Mouse (Mus musculus) intestine, embryonic 15.5 days (tissue): ENCODE data around the gene Lpar2. TPM values are rescaled to one million over a fixed set of nuclear protein-coding genes. Genes with fewer than 3 reads are reported as not detected.
A peak's percentile ranks its signal among the peaks of the same experiment; 100 is the strongest.

Experiments
- ATAC-seq: fragments of 200-750 bp; cut with Nextera tagmentation; 2 replicates; pipeline ENCODE4 v1.8.0; 2017; ENCODE audit warnings: moderate TSS enrichment, moderate library complexity
- H3K27ac ChIP-seq: fragments of 300-500 bp; sonication (generic); 2 replicates; pipeline ENCODE4 v1.5.1; 2015; ENCODE audit warnings: mild to moderate bottlenecking, inconsistent platforms
- H3K27me3 ChIP-seq: fragments of 300-500 bp; sonication (generic); replicated peaks from 2 replicates; pipeline ENCODE4 v1.6.1; 2015; ENCODE audit warnings: inconsistent platforms
- H3K36me3 ChIP-seq: fragments of 300-500 bp; sonication (generic); 2 replicates; pipeline ENCODE4 v1.6.1; 2015; ENCODE audit warnings: inconsistent platforms
- H3K4me1 ChIP-seq: fragments of 300-500 bp; sonication (generic); replicated peaks from 2 replicates; pipeline ENCODE4 v1.6.1; 2015; ENCODE audit warnings: inconsistent platforms
- H3K4me2 ChIP-seq: fragments of 300-500 bp; sonication (generic); replicated peaks from 2 replicates; pipeline ENCODE4 v1.6.1; 2015; ENCODE audit warnings: mild to moderate bottlenecking, inconsistent platforms
- H3K4me3 ChIP-seq: fragments of 300-500 bp; sonication (generic); replicated peaks from 2 replicates; pipeline ENCODE4 v1.5.1; 2015; ENCODE audit warnings: inconsistent platforms
- H3K9ac ChIP-seq: fragments of 300-500 bp; sonication (generic); 2 replicates; pipeline ENCODE4 v1.6.1; 2015; ENCODE audit warnings: inconsistent platforms
- H3K9me3 ChIP-seq: fragments of 300-500 bp; sonication (generic); 2 replicates; pipeline ENCODE4 v1.6.1; 2016; ENCODE audit warnings: inconsistent platforms
- WGBS: fragments of 180-500 bp; shearing (Covaris S2); methylation state at CpG from one replicate; pipeline ENCODE4 v1.1.7; 2015; 5-methylcytosine and 5-hydroxymethylcytosine counted together
- polyA plus RNA-seq: library from polyadenylated mRNA; unstranded; fragments of >200 nt; fragmentation: Nextera tagmentation; extraction: Ambion mirVana; gene quantifications from 2 replicates; pipeline ENCODE4 v1.2.1, GENCODE M21; 2015

Lpar2 gene
- polyA plus RNA-seq, 1 experiment from 2014 or later = 0.41 TPM

- no peak overlapping the region for H3K27ac ChIP-seq
- H3K4me3 ChIP-seq = no peak overlapping the region
- ATAC-seq = no peak
- peaks cover 22% of the 10 kb centered on the region for H3K4me1 ChIP-seq
- H3K27me3 ChIP-seq = no peaks in the 10 kb centered on the region
- H3K36me3 ChIP-seq = peaks cover 57% of the 10 kb centered on the region
- 96% methylated on average over 6 of the region's 6 CpGs for WGBS
- no peak overlapping the region for H3K4me2 ChIP-seq
- no peaks in the 10 kb centered on the region for H3K9me3 ChIP-seq
- H3K9ac ChIP-seq = no peak overlapping the region
Measured at GRCm38 (mm10) chr8:69794901-69795300, 27.3 kb upstream of the Lpar2 start.

GRCm38 (mm10) chr8:69796721-69797345 lies 25.4 kb upstream of the Lpar2 start:
- H3K4me2 ChIP-seq = no peak overlapping the region
- H3K36me3 ChIP-seq = peaks cover 73% of the 10 kb centered on the region
- no peak overlapping the region for H3K27ac ChIP-seq
- no peak for ATAC-seq
- no peak overlapping the region for H3K4me3 ChIP-seq
- 93% methylated on average over 16 of the region's 16 CpGs for WGBS
- peaks cover 19% of the 10 kb centered on the region for H3K4me1 ChIP-seq
- no peak overlapping the region for H3K9ac ChIP-seq
- H3K27me3 ChIP-seq = no peaks in the 10 kb centered on the region
- H3K9me3 ChIP-seq = no peaks in the 10 kb centered on the region

GRCm38 (mm10) chr8:69797661-69798060 lies 24.6 kb upstream of the Lpar2 start:
- H3K36me3 ChIP-seq = peaks cover 81% of the 10 kb centered on the region
- WGBS = 92% methylated on average over 10 of the region's 10 CpGs
- H3K27ac ChIP-seq = no peak overlapping the region
- H3K4me2 ChIP-seq = no peak overlapping the region
- no peak overlapping the region for H3K9ac ChIP-seq
- no peak overlapping the region for H3K4me3 ChIP-seq
- no peaks in the 10 kb centered on the region for H3K27me3 ChIP-seq
- no peaks in the 10 kb centered on the region for H3K9me3 ChIP-seq
- peaks cover 10% of the 10 kb centered on the region for H3K4me1 ChIP-seq
- no peak for ATAC-seq

GRCm38 (mm10) chr8:69799261-69799660 lies 23.0 kb upstream of the Lpar2 start:
- Histone ChIP-seq H3K27ac (no peak overlapping the region), H3K4me1 (no peaks in the 10 kb centered on the region), H3K4me2 (no peak overlapping the region), H3K36me3 (peaks cover 82% of the 10 kb centered on the region), H3K4me3 (no peak overlapping the region), H3K27me3 (no peaks in the 10 kb centered on the region), H3K9me3 (no peaks in the 10 kb centered on the region), H3K9ac (no peak overlapping the region)
- no peak for ATAC-seq
- WGBS = 91% methylated on average over 8 of the region's 8 CpGs

- H3K9me3 ChIP-seq = no peaks in the 10 kb centered on the region
- H3K4me1 ChIP-seq = no peaks in the 10 kb centered on the region
- peaks cover 76% of the 10 kb centered on the region for H3K36me3 ChIP-seq
- no peaks in the 10 kb centered on the region for H3K27me3 ChIP-seq
- H3K27ac ChIP-seq = no peak overlapping the region
- no peak overlapping the region for H3K4me2 ChIP-seq
- no peak for ATAC-seq
- 91% methylated on average over 5 of the region's 5 CpGs for WGBS
- H3K4me3 ChIP-seq = no peak overlapping the region
- H3K9ac ChIP-seq = no peak overlapping the region
Measured at GRCm38 (mm10) chr8:69799946-69800345, 22.3 kb upstream of the Lpar2 start.

GRCm38 (mm10) chr8:69801796-69802195 lies 20.4 kb upstream of the Lpar2 start:
- no peak overlapping the region for H3K9ac ChIP-seq
- no peak for ATAC-seq
- 95% methylated on average over 4 of the region's 4 CpGs for WGBS
- H3K27me3 ChIP-seq = no peaks in the 10 kb centered on the region
- no peaks in the 10 kb centered on the region for H3K4me1 ChIP-seq
- H3K9me3 ChIP-seq = no peaks in the 10 kb centered on the region
- no peak overlapping the region for H3K27ac ChIP-seq
- peaks cover 78% of the 10 kb centered on the region for H3K36me3 ChIP-seq
- no peak overlapping the region for H3K4me2 ChIP-seq
- no peak overlapping the region for H3K4me3 ChIP-seq

GRCm38 (mm10) chr8:69802216-69802615 lies 20.0 kb upstream of the Lpar2 start:
- Histone ChIP-seq H3K4me3 (no peak overlapping the region), H3K9me3 (no peaks in the 10 kb centered on the region), H3K9ac (no peak overlapping the region), H3K4me1 (no peaks in the 10 kb centered on the region), H3K4me2 (no peak overlapping the region), H3K27ac (no peak overlapping the region), H3K27me3 (no peaks in the 10 kb centered on the region), H3K36me3 (peaks cover 77% of the 10 kb centered on the region)
- no peak for ATAC-seq

GRCm38 (mm10) chr8:69803366-69803765 lies 18.9 kb upstream of the Lpar2 start:
- ATAC-seq = no peak
- Histone ChIP-seq H3K4me2 (no peak overlapping the region), H3K4me1 (no peaks in the 10 kb centered on the region; the same call in 1 of the 2 replicates), H3K4me3 (no peak overlapping the region), H3K9me3 (no peaks in the 10 kb centered on the region), H3K9ac (no peak overlapping the region), H3K27me3 (no peaks in the 10 kb centered on the region), H3K36me3 (peaks cover 73% of the 10 kb centered on the region), H3K27ac (no peak overlapping the region)
- 88% methylated on average over 7 of the region's 7 CpGs for WGBS

GRCm38 (mm10) chr8:69804537-69804936 lies 17.7 kb upstream of the Lpar2 start:
- Histone ChIP-seq H3K27ac (no peak overlapping the region), H3K4me3 (no peak overlapping the region), H3K9me3 (no peaks in the 10 kb centered on the region), H3K27me3 (no peaks in the 10 kb centered on the region), H3K4me2 (no peak overlapping the region), H3K4me1 (peaks cover 3% of the 10 kb centered on the region; the same call in 1 of the 2 replicates), H3K9ac (no peak overlapping the region), H3K36me3 (peaks cover 63% of the 10 kb centered on the region)
- WGBS = 84% methylated on average over 6 of the region's 6 CpGs
- no peak for ATAC-seq

GRCm38 (mm10) chr8:69805086-69805485 lies 17.1 kb upstream of the Lpar2 start:
- Histone ChIP-seq H3K36me3 (peaks cover 58% of the 10 kb centered on the region), H3K27ac (no peak overlapping the region), H3K4me1 (peaks cover 3% of the 10 kb centered on the region; the same call in 1 of the 2 replicates), H3K4me2 (no peak overlapping the region), H3K27me3 (no peaks in the 10 kb centered on the region), H3K4me3 (no peak overlapping the region), H3K9ac (no peak overlapping the region), H3K9me3 (no peaks in the 10 kb centered on the region)
- WGBS = 90% methylated on average over 10 of the region's 10 CpGs
- ATAC-seq = no peak

GRCm38 (mm10) chr8:69805491-69805890 lies 16.7 kb upstream of the Lpar2 start:
- Histone ChIP-seq H3K36me3 (peaks cover 54% of the 10 kb centered on the region), H3K4me2 (no peak overlapping the region), H3K27me3 (no peaks in the 10 kb centered on the region), H3K4me1 (peaks cover 3% of the 10 kb centered on the region; the same call in 1 of the 2 replicates), H3K9ac (no peak overlapping the region), H3K4me3 (no peak overlapping the region), H3K9me3 (no peaks in the 10 kb centered on the region), H3K27ac (no peak overlapping the region)
- 91% methylated on average over 9 of the region's 9 CpGs for WGBS
- ATAC-seq = no peak

GRCm38 (mm10) chr8:69807236-69807635 lies 15.0 kb upstream of the Lpar2 start:
- peaks cover 39% of the 10 kb centered on the region for H3K36me3 ChIP-seq
- no peak for ATAC-seq
- H3K4me2 ChIP-seq = no peak overlapping the region
- no peak overlapping the region for H3K9ac ChIP-seq
- 94% methylated on average over 5 of the region's 5 CpGs for WGBS
- no peak overlapping the region for H3K4me3 ChIP-seq
- H3K27me3 ChIP-seq = no peaks in the 10 kb centered on the region
- H3K4me1 ChIP-seq = peaks cover 3% of the 10 kb centered on the region; the same call in 1 of the 2 replicates
- H3K27ac ChIP-seq = no peak overlapping the region
- no peaks in the 10 kb centered on the region for H3K9me3 ChIP-seq

GRCm38 (mm10) chr8:69808094-69808863 lies 13.9 kb upstream of the Lpar2 start, which contains the start of gene Gmip:
Gene Gmip, plus strand, starts transcription at chr8:69808679.
- no peaks in the 10 kb centered on the region for H3K9me3 ChIP-seq
- no peak within 1 kb of the TSS for H3K27ac ChIP-seq
- no peaks in the 10 kb centered on the region for H3K27me3 ChIP-seq
- peaks cover 3% of the 10 kb centered on the region; the same call in 1 of the 2 replicates for H3K4me1 ChIP-seq
- ATAC-seq = peak; percentile 90
- WGBS = 5% methylated on average over 28 of the region's 28 CpGs
- peak within 1 kb of the TSS; percentile 61 for H3K4me3 ChIP-seq
- H3K9ac ChIP-seq = peak within 1 kb of the TSS; percentile 74
- peak within 1 kb of the TSS; percentile 97 for H3K4me2 ChIP-seq
- H3K36me3 ChIP-seq = peaks cover 30% of the 10 kb centered on the region
